Mouse (Mus musculus) liver, postnatal 0 days (tissue): Measurements from ENCODE around the gene Ddx4.

ENCODE experiments used
- CTCF ChIP-seq: sonication (generic); IDR thresholded peaks from 2 replicates; pipeline ENCODE4 v1.5.1; 2016; ENCODE audit warnings: antibody characterized with exemption, low read depth
- EP300 ChIP-seq: IDR thresholded peaks from 2 replicates; pipeline ENCODE4 v1.6.1; 2016; ENCODE audit warnings: antibody characterized with exemption, low read depth, mild to moderate bottlenecking

- no peak for TF ChIP-seq CTCF
- peak; percentile 90 for TF ChIP-seq EP300
Measured at GRCm38 (mm10) chr13:112645529-112646186, 6.6 kb downstream of the Ddx4 start.
